Mouse (Mus musculus): Measurements from ENCODE around the gene Polr2c.

GRCm38 (mm10) chr8:94811654-94812053, 45.6 kb upstream of the Polr2c start:
- TF ChIP-seq CTCF (IDR thresholded peaks at IDR 0.05), result no peak
- no peak for TF ChIP-seq EP300 (IDR thresholded peaks at IDR 0.05)
